Mouse (Mus musculus) adrenal gland, postnatal 36 days (tissue): Measurements from ENCODE around the gene Tmem183a. TPM values are rescaled to one million over a fixed set of nuclear protein-coding genes. Genes with fewer than 3 reads are reported as not detected.

Experiments
- DNase-seq, 2 experiments: peaks; one replicate each; pipeline ENCODE4 v3.0.0; 2021; ENCODE audit warnings: mixed read lengths in 1 of 2
- long read RNA-seq, 2 experiments: library from polyadenylated mRNA; stranded (forward); transcript quantifications; one replicate each; pipeline ENCODE4 v2.0.0; 2021; ENCODE audit warnings: borderline sequencing depth in 2 of 2
- total RNA-seq, 2 experiments: library from RNA; stranded (reverse); gene quantifications; 2 replicates each; pipeline ENCODE4 v1.2.3; 2021

Gene Tmem183a
- 10 to 100 TPM; 49.2 to 52.6 TPM for total RNA-seq
- long read RNA-seq, experiment 1, transcript Tmem183a-201 (8 exons, 3,149 nt) = major isoform, 40 of 68 reads
- long read RNA-seq, experiment 1, partial matches to known transcripts = 3 of 68 reads
- long read RNA-seq, experiment 1, other reads (novel, unspliced or antisense) = 19 of 68 reads
- long read RNA-seq, experiment 2, transcript Tmem183a-201 (8 exons, 3,149 nt) = major isoform, 8 of 10 reads
- long read RNA-seq, experiment 2, partial matches to known transcripts = 0 of 10 reads
- long read RNA-seq, experiment 2, other reads (novel, unspliced or antisense) = 1 of 10 reads

DNA sequence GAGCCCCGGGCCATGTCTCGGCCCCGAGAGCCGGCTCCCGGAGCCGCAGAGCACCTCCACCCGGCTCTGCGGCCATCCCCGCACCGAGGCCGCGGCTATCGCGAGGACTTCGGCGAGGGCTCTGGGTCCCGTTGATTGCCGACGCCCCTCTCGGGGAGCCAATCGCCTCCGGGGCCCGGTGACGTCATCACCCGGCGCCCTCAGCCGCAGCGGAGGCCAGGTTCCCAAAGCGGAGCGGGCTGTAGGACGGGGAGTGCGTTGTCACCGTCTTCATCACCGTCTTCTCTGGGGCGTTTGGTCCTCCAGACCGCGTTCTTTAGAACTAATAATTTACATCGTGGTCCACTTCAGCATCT is at the start of gene Tmem183a:
Gene Tmem183a, minus strand, starts transcription at position 123 of the 356 bp plus-strand sequence.
- peak; percentile 99 for DNase-seq

DNA sequence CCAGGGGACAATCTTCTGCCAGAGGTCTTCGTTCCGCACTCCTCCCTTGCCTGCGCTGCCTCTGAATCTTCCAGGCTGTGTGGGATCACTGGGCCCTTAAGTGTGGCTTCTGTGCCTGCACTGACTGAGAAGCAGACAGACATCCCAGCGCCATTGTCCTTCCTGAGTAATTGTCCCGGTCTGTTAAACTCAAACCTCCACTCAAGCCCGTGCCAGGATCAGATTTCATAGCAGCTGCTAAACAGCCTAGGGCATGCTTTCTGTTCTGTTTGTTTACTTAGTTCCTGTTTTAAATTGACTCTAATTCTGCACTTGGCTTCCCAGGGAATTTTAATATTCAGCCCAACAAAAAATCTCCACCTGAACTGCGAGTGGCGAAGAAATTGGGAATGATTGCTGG is 46.3 kb upstream of the Tmem183a start:
- DNase-seq = no peak

DNA sequence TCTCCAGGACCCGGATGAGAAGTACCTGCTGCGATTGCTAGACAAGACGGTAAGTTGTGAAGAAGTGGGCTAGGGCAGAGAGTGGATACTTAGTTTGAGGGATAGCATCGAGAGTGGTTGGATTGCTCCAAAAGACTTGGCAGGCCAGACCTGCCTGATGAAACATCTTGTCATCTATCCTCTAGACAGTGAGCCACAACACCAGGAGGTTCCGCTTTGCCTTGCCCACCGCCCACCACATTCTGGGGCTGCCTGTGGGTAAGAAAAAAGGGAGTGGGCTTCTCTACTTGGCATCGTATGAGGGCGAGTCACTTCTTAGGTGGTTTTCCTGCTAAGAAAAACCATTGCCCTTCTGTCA is 44.6 kb upstream of the Tmem183a start:
- no peak for DNase-seq

DNA sequence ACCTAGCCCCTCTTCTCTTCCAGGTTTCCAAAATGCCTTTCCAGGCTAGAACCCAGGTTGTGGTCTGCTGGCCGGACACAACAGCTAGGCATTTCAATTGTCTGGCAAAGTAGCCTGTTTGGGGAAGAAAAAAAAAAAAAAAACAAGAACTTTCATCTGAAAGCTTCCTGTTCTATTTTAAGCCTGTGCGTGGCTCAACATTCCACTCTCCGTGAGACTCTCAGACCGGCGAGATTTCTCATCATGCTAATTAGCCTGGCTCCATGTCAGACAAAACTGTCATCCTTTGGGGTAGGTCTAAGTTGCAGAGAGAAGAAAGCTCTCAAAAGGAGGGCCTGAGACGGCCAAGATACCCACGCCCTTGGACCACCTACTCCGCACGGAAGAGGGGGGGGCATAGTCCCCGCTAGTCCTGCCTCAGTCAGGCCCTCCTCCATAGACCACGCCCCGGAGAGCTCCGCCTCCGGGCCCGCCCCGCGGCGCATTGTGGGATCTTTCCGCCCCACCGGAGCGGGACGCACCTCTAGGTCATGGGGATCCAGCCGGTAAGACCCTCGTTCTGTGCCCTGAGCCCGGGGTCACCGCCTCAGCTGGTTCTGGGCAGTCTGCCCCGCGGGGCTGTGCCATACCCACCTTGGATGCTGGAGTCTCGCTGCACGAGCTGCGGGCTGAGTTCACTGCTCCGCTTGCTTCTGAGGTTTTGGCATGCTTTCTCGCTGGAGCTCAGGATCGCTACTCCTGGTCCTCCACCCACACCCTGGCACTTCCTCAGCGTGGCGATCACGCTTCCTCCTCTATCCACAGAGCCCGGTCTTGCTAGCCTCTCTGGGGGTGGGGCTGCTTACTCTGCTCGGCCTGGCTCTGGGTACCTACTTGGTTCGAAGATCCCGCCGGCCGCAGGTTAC is 44.0 kb upstream of the Tmem183a start, which contains the start of gene Cyb5r1:
Gene Cyb5r1, plus strand, starts transcription at position 51 of the 905 bp plus-strand sequence.
- peak; percentile 89 to 92 for DNase-seq

DNA sequence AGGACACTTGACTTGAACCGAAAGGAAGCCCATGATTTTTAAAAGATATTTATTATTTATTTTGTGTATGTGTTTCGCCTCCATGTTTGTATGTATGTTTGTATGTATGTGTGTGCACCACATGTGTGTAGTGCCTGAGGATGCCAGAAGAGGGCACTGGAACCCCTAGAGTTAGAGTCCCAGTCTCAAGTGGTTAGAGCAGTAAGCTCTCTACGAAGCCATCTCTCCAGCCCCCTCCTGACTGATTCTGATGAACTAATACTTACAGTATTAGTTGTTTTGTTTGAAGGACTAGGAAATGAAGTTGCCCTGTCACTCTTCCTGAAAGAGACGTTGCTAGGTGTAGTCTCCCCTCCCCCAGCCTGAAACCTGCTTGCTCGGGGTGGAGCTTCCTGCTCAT is 38.0 kb upstream of the Tmem183a start:
- DNase-seq = no peak

DNA sequence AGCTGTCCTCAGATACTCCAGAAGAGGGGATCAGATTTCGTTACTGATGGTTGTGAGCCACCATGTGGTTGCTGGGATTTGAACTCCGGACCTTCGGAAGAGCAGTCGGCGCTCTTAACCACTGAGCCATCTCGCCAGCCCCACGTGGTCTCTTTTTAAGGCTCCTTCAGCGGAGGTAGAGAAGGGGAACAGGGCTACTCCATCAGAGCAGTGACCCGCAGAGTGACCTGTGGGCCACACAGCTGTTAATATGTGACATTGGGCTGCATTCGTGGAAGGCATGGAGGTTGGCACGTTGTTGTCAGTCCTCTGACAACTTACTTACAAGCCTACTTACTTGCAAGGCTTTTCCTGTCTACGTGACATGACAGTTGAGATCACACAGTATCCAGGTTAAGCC is 36.4 kb upstream of the Tmem183a start:
- DNase-seq = no peak

DNA sequence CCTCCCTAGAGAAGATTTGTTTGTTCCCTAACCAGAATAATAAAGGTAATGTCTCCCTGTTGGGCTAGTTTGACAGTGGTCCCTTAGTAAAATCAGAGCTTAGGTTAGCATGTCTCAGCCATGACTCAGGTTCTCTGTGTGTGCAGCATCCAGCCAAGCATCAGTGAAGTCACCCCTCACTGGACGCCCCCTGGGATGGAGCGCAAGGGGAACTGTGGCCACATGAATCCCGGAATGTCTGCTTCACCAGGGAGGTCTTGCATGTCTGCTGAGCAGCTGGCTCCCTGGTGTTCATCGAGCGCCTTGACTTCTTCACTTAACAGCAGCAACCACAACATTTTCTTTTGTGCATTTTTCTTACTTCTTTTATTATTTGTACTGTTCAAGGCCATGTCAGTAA is 32.0 kb upstream of the Tmem183a start:
- DNase-seq = no peak

DNA sequence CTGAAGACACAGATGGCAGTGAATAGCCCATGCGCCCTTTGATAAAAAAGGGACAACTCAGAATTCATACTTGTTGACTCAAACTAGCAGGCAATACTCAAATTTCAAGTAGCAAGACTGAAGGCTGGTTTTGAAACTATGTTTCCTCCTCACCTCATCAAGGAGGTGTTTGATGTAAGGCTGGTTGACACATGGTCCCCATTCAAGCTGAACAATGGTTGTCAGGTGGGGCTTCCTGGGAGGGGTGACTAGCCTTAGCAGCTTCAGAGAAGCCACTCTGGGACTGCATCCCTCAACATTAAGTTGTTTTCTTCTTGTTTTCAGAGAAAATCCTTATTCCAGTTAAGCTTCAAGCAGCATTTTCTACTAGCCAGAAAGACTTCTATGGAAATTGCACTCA is 23.9 kb upstream of the Tmem183a start, which contains the start of gene 4933406M09Rik:
Gene 4933406M09Rik, plus strand, starts transcription at position 275 of the 400 bp plus-strand sequence.
- DNase-seq = no peak

DNA sequence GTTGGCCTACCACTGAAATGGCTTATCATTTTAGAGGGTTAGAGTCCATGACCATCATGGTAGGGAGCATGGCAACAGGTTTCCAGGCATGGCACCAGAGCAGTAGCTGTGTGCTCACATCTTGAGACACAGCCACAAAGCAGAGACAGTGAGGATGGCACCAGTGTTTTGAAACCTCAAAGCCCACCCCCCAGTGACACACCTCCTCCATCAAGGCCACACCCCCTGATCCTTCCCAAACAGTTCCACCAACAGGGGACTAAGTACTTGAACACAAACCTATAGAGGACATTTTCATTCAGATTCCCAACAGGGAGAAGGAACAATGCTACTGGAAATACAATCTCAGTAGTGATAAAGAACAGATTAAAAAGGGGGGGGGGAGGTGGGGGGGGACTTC is 23.4 kb upstream of the Tmem183a start:
- DNase-seq = no peak

DNA sequence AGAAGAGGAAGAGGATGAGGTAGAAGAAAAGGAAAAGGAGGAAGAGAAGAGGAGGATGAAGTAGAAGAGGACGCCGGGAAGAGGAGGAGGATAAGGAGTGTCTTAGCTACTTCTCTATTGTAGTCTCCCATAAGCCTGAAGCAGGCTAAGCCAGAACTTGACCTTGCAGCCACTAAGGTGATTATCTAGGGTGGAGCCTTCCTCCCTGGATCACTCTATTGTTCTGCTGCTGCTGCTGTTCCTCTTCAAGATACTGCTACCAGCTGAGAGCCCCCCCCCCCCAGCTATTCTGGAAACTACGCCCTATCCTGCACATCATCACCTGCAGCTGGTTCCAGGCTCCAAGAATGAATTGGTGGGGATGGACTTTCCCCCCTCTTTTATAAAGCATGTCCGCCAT is 22.8 kb upstream of the Tmem183a start:
- no peak for DNase-seq

DNA sequence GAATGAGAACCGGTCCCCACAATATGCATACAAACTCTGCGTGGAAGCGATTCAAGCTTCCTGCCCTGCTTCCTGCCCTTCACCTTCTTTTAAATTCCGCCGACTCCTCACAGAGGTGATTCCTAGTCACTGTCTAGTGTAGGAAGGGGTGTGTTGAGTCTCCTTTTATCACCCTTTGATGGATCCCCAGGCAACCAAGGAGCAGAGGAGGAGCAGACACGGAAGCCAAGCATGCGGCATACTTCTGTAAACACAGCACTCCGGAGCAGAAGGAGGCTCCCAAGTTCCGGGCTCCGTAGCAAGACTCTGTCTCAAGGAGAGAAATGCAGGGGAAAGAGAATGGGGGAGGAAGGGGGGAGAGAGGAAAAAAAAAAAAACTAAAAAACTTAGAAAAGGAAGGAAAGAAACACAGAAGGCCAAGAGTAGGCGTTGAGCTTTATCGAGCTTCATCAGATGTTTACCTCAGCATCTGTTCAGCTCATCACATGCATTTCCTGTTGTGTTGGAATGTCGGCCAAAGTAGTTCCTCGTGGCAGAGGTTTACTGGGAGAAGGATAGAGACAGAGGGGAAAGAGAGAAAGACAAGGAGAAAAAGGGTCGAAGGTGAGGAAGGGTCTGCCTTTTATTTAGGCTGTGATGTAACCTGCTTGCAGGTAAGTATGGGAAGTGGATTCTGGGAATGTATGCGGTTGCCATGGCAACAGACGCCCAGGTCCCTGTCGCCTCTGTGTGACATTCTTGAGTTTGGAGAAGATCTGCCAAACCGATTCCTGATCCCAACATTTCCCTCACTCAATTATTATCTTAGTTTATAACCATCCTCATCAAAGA is 20.2 kb upstream of the Tmem183a start:
- peak in 1 of 2 experiments; percentile 1 for DNase-seq

DNA sequence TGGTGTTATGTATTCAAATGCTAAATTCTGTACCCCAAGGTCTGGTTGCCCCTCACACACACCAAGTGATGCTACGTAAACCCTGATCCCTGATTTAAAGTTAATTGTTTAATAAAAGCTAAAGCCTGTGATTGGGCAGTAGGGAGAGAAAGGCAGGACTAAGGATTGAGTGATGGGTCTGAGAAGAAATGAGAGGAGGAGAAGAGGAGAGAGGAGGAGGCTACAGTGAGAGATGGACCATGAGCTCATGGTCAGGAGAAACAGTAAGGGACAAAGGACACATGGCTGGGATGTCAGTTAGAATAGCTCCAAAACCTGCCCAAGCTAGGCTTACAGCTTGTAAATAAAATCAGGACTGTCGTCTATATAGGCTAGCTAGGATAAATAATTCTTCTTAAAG is 19.3 kb upstream of the Tmem183a start:
- no peak for DNase-seq

DNA sequence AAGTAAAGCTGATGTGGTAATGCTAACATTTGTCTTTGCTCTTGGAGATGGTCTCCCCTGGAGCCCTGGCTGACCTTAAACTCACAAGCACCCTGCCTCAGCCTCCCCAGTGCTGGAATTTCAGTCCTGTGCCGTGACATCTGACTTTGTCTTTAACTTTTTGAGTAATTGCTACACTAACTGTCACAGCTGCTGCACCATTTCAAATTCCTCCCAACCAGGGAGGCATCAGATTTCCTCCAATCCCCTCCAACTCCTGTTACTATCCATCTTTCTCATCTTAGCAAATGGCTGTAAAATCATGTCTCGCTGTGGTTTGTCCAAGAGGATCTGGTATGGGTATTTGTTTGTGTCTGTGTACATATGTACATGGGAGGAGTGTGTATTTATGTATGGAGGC is 12.3 kb upstream of the Tmem183a start:
- DNase-seq = no peak

DNA sequence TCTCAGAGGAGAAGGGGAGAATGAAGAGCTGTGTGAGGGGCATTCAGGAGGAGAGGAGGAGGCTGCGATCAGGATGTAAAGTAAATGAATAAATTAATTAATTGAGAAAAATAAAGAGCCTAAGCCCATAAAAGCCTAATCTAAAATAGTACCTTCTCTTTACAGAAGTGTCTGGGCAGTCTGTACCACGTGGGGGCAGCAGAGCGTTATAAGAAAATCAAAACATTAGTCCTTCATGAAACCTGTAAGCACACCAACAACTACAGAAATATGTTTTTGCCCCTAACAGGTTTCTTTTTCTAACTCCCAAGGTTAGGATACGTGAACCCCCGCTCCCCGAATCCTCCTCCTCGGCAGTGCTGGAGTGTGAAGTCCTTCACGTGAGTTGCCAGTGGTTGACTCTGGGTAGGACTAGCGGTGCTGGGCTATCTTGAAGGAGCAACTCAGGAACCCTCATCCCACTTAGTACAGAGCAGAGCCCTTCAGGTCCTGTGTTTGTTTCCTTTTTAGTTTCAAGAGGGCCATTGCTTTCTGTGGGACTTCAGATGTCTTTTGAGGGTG is 7.1 kb upstream of the Tmem183a start:
- DNase-seq = peak; percentile 63 to 76

DNA sequence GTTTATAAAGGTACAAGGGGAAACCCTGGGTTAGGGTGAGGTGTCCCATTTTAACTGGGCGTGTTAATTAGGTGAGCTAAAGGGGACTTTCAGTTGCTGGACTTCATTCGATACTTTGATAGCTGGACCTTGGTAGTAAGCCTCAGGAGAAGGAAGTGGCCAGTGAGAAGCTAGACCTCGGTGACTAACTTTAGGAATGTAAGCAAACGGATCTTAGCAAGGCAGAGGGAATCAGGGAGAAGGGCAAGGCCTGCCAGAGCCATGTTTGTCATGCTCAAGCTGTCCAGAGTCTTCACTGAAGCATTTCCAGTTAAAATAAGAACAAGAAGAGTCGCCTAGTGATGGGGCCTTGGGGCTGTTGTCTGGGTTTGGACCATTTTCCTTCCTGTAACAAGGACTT is 3.7 kb upstream of the Tmem183a start:
- no peak for DNase-seq

DNA sequence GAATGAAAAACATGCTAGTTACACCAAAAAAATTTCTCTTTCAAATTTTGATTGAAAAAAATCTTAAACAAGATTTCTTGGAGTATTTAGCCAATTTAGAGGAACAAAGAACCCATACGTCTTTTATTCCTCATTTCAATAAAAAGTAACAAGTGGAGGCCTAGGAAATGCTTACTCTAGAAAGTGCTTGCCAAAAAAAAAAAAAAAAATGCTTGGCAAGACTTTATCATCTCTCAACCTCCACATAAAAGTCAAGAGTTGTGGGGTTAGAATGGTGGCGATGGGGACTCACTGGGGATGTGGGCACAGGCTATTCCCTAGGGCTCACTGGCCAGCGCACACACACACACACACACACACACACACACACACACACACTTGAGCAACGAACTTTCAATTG is 1.4 kb upstream of the Tmem183a start:
- DNase-seq = no peak

DNA sequence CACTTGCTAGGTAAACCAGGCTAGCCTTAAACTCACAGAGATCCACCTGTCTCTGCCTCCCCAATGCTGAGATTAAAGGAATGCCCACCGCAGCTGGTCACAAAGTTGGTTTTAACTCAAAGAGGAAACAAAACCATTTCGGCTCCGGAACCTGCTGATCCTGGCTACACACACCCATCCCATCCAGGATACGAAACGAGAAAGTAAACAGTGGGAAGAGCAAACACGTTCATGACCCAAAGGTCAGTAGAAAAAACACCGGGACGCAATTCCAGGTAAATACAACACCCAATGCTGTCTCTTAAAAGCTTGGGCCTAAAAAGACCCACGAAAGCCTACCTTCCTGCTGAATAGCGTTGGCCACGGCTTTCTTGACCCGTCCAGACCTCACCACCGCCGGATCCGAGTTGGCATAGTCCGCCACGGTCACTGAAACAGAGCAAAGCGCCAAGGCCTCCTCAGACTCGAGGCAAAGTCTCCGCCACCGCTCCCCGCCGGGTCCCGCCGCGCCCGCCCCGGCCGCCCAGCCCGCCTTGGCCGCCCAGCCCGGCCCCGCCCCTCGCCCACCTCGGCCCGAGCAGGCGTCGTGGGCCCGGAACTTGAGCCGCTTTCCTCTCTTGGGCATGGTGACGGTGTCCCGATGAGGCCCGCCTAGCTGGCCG is 453 bp downstream of the Tmem183a start:
- DNase-seq = no peak

DNA sequence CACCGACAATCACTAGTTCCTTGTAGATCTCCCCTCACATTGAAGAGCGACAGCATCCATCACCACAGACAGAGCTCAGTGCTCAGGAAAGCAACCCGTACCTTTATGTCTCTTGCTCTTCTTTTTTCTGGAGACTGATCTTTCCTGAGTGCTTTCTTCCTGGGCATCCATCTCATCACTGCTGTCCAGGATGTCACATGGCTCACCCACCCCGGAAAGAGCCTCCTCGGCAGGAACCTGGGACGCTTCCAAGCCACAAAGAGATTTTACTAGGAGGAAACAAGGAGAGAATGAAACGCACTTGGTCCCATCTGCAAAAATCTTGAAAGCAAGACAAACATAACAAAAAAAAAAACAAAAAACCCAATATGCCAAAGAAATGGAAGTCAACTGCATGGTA is 1.1 kb downstream of the Tmem183a start:
- DNase-seq = no peak

DNA sequence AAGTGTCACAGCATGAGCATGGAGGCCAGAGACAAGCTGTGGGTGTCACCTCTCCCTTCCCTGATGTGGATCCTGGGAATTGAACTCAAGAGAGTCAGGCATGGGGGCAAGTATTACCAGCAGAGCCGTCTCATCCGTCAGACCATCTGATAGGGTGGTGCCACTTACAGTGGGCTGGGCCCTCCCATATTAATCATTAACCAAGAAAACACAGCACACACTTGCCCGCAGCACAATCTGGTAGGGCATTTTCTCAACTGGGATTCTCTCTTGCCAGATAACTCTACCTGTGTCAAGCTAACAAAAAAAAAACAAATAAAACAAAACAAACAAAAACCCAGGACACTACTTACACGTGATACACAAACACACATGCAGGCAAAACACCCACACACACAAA is 4.3 kb downstream of the Tmem183a start:
- DNase-seq = no peak

DNA sequence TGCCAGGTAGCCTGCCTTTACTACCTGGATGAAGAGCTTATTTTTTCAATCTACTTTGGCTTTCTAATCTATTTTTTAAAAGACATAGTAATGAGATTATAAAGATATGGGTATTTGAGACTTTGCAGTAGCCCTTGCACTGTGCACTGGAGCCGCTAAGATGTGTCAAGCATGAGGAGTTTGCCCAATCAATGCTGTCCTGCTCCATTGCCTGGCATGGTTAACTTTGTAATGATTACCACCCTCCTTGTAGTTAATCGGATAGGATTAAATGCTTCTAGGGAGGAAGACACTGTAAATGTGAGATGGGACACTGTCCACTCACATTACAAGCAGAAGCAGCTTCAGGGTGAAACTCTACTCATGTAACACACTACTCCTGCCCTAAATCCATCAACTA is 8.5 kb downstream of the Tmem183a start:
- DNase-seq = no peak

DNA sequence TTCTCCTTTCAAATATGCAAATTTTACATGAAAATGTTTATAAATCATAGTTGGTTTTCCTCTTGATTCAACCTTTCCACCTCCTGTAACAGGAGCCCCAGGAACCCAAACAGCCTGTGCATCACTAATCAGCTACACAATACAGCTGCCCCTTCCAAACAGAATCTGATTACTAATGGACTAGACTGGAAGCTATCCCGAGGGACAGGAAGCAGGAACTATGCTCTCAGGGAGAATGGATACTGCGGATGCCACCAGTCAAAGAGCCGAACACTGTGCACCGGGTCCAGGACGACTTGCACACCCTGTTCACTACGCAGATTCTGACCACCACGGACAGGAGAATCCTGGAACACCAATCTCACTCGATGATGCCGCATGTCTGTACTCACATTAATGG is 14.0 kb downstream of the Tmem183a start:
- no peak for DNase-seq

DNA sequence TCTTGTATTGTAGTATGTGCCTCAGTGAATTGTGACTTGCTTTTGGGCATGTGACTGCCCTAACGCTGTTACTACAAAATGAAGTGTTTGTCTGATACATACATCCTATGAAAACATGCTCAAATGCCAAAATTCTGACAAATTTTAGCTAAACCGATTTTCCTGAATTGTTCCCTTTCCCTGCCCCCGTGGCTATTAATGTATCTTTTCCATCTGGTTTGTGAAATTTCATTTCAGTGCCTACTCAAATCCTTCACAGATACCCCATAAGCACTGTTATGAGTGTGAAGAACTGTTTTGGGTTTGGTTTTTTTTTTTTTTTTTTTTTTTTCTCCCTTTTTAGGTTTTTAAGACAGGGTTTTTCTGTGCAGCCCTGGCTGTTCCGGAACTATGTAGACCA is 16.7 kb downstream of the Tmem183a start:
- no peak for DNase-seq
